Mouse (Mus musculus) forelimb bud, embryonic 11.5 days (tissue): ENCODE data around the gene Fam126a.
A peak's percentile ranks its signal among the peaks of the same experiment; 100 is the strongest.

Experiments used
- DNase-seq: peaks from one replicate; pipeline ENCODE4 v3.0.0-alpha.2; 2012; ENCODE audit warnings: low read depth, low spot score

The Fam126a gene

GRCm38 (mm10) chr5:24040601-24041000, 10.1 kb upstream of the Fam126a start:
- DNase-seq = no peak

- no peak for DNase-seq
Observed at GRCm38 (mm10) chr5:24039423-24039822, 8.9 kb upstream of the Fam126a start.

GRCm38 (mm10) chr5:24038819-24039218, 8.3 kb upstream of the Fam126a start:
- no peak for DNase-seq

GRCm38 (mm10) chr5:24038190-24038589, 7.7 kb upstream of the Fam126a start:
- DNase-seq = no peak

- no peak for DNase-seq
Observed at GRCm38 (mm10) chr5:24036731-24037130, 6.2 kb upstream of the Fam126a start.

- no peak for DNase-seq
Observed at GRCm38 (mm10) chr5:24034970-24035369, 4.5 kb upstream of the Fam126a start.

- no peak for DNase-seq
Observed at GRCm38 (mm10) chr5:24034091-24034490, 3.6 kb upstream of the Fam126a start.

GRCm38 (mm10) chr5:24029946-24030578, 428 bp downstream of the Fam126a start:
- no peak for DNase-seq

GRCm38 (mm10) chr5:24029331-24029771, 1.1 kb downstream of the Fam126a start:
- DNase-seq = peak; percentile 72

- no peak for DNase-seq
Observed at GRCm38 (mm10) chr5:24024957-24025356, 5.5 kb downstream of the Fam126a start.

- DNase-seq = no peak
Observed at GRCm38 (mm10) chr5:24023226-24023625, 7.3 kb downstream of the Fam126a start.

GRCm38 (mm10) chr5:24021683-24022082, 8.8 kb downstream of the Fam126a start:
- DNase-seq = no peak

- no peak for DNase-seq
Observed at GRCm38 (mm10) chr5:24020380-24020779, 10.1 kb downstream of the Fam126a start.

- no peak for DNase-seq
Observed at GRCm38 (mm10) chr5:24019341-24020185, 10.9 kb downstream of the Fam126a start.

GRCm38 (mm10) chr5:24018621-24019261, 11.7 kb downstream of the Fam126a start:
- no peak for DNase-seq

GRCm38 (mm10) chr5:24016912-24017311, 13.6 kb downstream of the Fam126a start:
- no peak for DNase-seq

GRCm38 (mm10) chr5:24013338-24014003, 17.0 kb downstream of the Fam126a start:
- DNase-seq = no peak

GRCm38 (mm10) chr5:23999083-23999671, 31.3 kb downstream of the Fam126a start:
- DNase-seq = no peak

GRCm38 (mm10) chr5:23995951-23996350, 34.5 kb downstream of the Fam126a start:
- DNase-seq = no peak

- DNase-seq = no peak
Observed at GRCm38 (mm10) chr5:23994929-23995328, 35.6 kb downstream of the Fam126a start.

GRCm38 (mm10) chr5:23994231-23994630, 36.3 kb downstream of the Fam126a start:
- no peak for DNase-seq

- DNase-seq = peak; percentile 23
Observed at GRCm38 (mm10) chr5:23993553-23993894, 37.0 kb downstream of the Fam126a start.
